ENCODE assay signal across 12 mouse cellular contexts in the genomic region with DNA sequence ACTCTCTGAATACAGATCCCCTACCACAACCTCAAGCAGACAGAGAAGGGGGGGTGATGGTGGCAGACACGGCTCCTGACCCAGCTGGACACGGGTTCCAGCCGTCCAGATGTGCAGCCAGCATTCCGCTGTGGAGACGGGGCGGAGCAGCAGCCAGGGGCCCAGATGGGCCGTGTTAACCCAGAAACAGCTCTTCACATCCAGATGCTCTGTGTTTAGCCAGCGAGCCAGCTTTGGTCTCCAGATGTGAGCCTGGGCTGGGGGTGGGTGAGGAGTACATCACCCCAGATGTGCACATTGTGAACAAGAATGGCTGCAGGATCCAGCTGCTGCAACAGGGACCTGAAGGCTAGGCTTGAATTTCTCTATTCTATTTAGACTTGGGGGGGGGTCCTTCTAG. TPM values are rescaled to one million over a fixed set of nuclear protein-coding genes. Genes with fewer than 3 reads are reported as not detected.
A peak's percentile ranks its signal among the peaks of the same experiment; 100 is the strongest.
DNase-seq lines count a peak whose midpoint lies in the region; ATAC-seq lines count a peak whose summit lies in the region.
"Had no signal": no experiment of that assay in that cellular context is flagged by ENCODE, and none has a peak within 500 bp of the region (broad histone marks: within the 10 kb centered on the region; RNA-seq: fewer than 3 reads in every experiment).

No protein-coding gene starts in this region.

- no peak overlapping the region for H3K27ac ChIP-seq in hindbrain, embryonic 10.5 days
- no peak overlapping the region for H3K27ac ChIP-seq in hindbrain, embryonic 16.5 days (ENCODE audit: low read depth, low read length)
- peak overlapping the region; percentile 73 for H3K27ac ChIP-seq in lung, embryonic 15.5 days
- no peak overlapping the region for H3K27ac ChIP-seq in forebrain, embryonic 13.5 days
- H3K27ac ChIP-seq: liver, embryonic 14.5 days had no signal

- H3K9me3 ChIP-seq in hindbrain, embryonic 10.5 days = no peaks in the 10 kb centered on the region
- H3K9me3 ChIP-seq in hindbrain, embryonic 16.5 days (ENCODE audit: control insufficient read depth, low read length) = no peaks in the 10 kb centered on the region
- no peaks in the 10 kb centered on the region for H3K9me3 ChIP-seq in lung, embryonic 15.5 days
- no peaks in the 10 kb centered on the region for H3K9me3 ChIP-seq in forebrain, embryonic 13.5 days (replicated peaks)

- H3K4me1 ChIP-seq in hindbrain, embryonic 10.5 days (replicated peaks) = peaks cover 25% of the 10 kb centered on the region
- H3K4me1 ChIP-seq in hindbrain, embryonic 16.5 days (ENCODE audit: control insufficient read depth, insufficient read depth, low read depth, low read length) = no peaks in the 10 kb centered on the region
- peaks cover 54% of the 10 kb centered on the region for H3K4me1 ChIP-seq in lung, embryonic 15.5 days
- no peaks in the 10 kb centered on the region for H3K4me1 ChIP-seq in forebrain, embryonic 13.5 days

- H3K4me2 ChIP-seq in hindbrain, embryonic 16.5 days (ENCODE audit: low read length) = no peak overlapping the region
- no peak overlapping the region for H3K4me2 ChIP-seq in lung, embryonic 15.5 days
- no peak overlapping the region for H3K4me2 ChIP-seq in forebrain, embryonic 13.5 days

- no peak overlapping the region for H3K4me3 ChIP-seq in hindbrain, embryonic 10.5 days
- H3K4me3 ChIP-seq in hindbrain, embryonic 16.5 days (ENCODE audit: low read length) = no peak overlapping the region
- H3K4me3 ChIP-seq in lung, embryonic 15.5 days = no peak overlapping the region
- no peak overlapping the region for H3K4me3 ChIP-seq in forebrain, embryonic 13.5 days

- H3K36me3 ChIP-seq in hindbrain, embryonic 10.5 days = no peaks in the 10 kb centered on the region
- no peaks in the 10 kb centered on the region for H3K36me3 ChIP-seq in hindbrain, embryonic 16.5 days (ENCODE audit: control insufficient read depth, insufficient read depth, low read length)
- H3K36me3 ChIP-seq in lung, embryonic 15.5 days = no peaks in the 10 kb centered on the region
- no peaks in the 10 kb centered on the region for H3K36me3 ChIP-seq in forebrain, embryonic 13.5 days (ENCODE audit: poor library complexity, severe bottlenecking)

- 62% methylated on average over 8 of the region's 8 CpGs for WGBS in hindbrain, embryonic 10.5 days
- WGBS in hindbrain, embryonic 16.5 days = 72% methylated on average over 8 of the region's 8 CpGs
- 41% methylated on average over 8 of the region's 8 CpGs for WGBS in lung, embryonic 15.5 days
- whole genome bisulfite sequencing in forebrain, embryonic 13.5 days = 78% methylated on average over 8 of the region's 8 CpGs

- no peak for ATAC-seq in hindbrain, embryonic 16.5 days
- peak; percentile 47 for ATAC-seq in lung, embryonic 15.5 days (ENCODE audit: borderline replicate concordance, extremely low read depth, low FRiP score, low TSS enrichment)
- ATAC-seq in forebrain, embryonic 13.5 days = no peak
- ATAC-seq: forebrain, postnatal 0 days had no signal

- peak; percentile 50 for DNase-seq in hindbrain, embryonic 10.5 days (ENCODE audit: low spot score)
- peak; percentile 57 for DNase-seq in embryo, embryonic 10.5 days (ENCODE audit: low spot score)
- DNase-seq in heart, adult 9 months (ENCODE audit: low spot score in 2 of 2) = peak; percentile 68 to 71
- no peak for DNase-seq in cerebellum, postnatal 25 days
- no peak for DNase-seq in spleen, postnatal 14 days (ENCODE audit: low spot score in 2 of 2)
- DNase-seq: forebrain, postnatal 0 days had no signal

- no peaks in the 10 kb centered on the region for H3K27me3 ChIP-seq in hindbrain, embryonic 10.5 days (ENCODE audit: insufficient read depth, poor library complexity, severe bottlenecking)
- H3K27me3 ChIP-seq in hindbrain, embryonic 16.5 days (replicated peaks; ENCODE audit: control insufficient read depth, insufficient read depth, low read length) = no peaks in the 10 kb centered on the region
- H3K27me3 ChIP-seq in lung, embryonic 15.5 days = no peaks in the 10 kb centered on the region
- no peaks in the 10 kb centered on the region for H3K27me3 ChIP-seq in forebrain, embryonic 13.5 days

- H3K9ac ChIP-seq in hindbrain, embryonic 16.5 days (ENCODE audit: low read depth, low read length) = no peak overlapping the region
- no peak overlapping the region for H3K9ac ChIP-seq in lung, embryonic 15.5 days
- no peak overlapping the region for H3K9ac ChIP-seq in forebrain, embryonic 13.5 days
- H3K9ac ChIP-seq: forebrain, postnatal 0 days; liver, embryonic 14.5 days had no signal

RNA-seq across cellular contexts. Expression of a gene that starts 11.2 kb away (rescaled TPM):
- not detected in 2 replicates for polyA plus RNA-seq in hindbrain, embryonic 10.5 days (2016; fragmentation: Nextera tagmentation; extraction: Ambion mirVana)
- polyA plus RNA-seq in hindbrain, embryonic 16.5 days (2015; fragmentation: Nextera tagmentation; extraction: Ambion mirVana) = not detected in 2 replicates
- not detected in 2 replicates for polyA plus RNA-seq in lung, embryonic 15.5 days (2015; fragmentation: Nextera tagmentation; extraction: Ambion mirVana)
- polyA plus RNA-seq in forebrain, embryonic 13.5 days (2015; fragmentation: Nextera tagmentation; extraction: Ambion mirVana) = not detected in 2 replicates
- polyA plus RNA-seq: forebrain, postnatal 0 days; large intestine, adult 2 months; spleen, adult 2 months had no signal

RNA-seq across cellular contexts. Expression of a gene that starts 20.0 kb away (rescaled TPM):
- polyA plus RNA-seq in hindbrain, embryonic 10.5 days (2016; fragmentation: Nextera tagmentation; extraction: Ambion mirVana) = 2.8 and 3.9 TPM in 2 replicates
- not detected in 2 replicates for polyA plus RNA-seq in hindbrain, embryonic 16.5 days (2015; fragmentation: Nextera tagmentation; extraction: Ambion mirVana)
- polyA plus RNA-seq in lung, embryonic 15.5 days (2015; fragmentation: Nextera tagmentation; extraction: Ambion mirVana) = 0.65 and 1.6 TPM in 2 replicates
- polyA plus RNA-seq in forebrain, embryonic 13.5 days (2015; fragmentation: Nextera tagmentation; extraction: Ambion mirVana) = 0.72 TPM in 1 of 2 replicates, not detected in the other
- polyA plus RNA-seq: forebrain, postnatal 0 days had no signal

RNA-seq across cellular contexts. Expression of a gene that starts 36.9 kb away (rescaled TPM):
- polyA plus RNA-seq in hindbrain, embryonic 10.5 days (2016; fragmentation: Nextera tagmentation; extraction: Ambion mirVana) = 12.0 and 12.6 TPM in 2 replicates
- polyA plus RNA-seq in hindbrain, embryonic 16.5 days (2015; fragmentation: Nextera tagmentation; extraction: Ambion mirVana) = 5.2 and 7.0 TPM in 2 replicates
- 24.7 TPM in 2 replicates for polyA plus RNA-seq in lung, embryonic 15.5 days (2015; fragmentation: Nextera tagmentation; extraction: Ambion mirVana)
- polyA plus RNA-seq in forebrain, embryonic 13.5 days (2015; fragmentation: Nextera tagmentation; extraction: Ambion mirVana) = 7.5 and 8.2 TPM in 2 replicates

RNA-seq across cellular contexts. Expression of a gene that starts 51.4 kb away (rescaled TPM):
- polyA plus RNA-seq in hindbrain, embryonic 10.5 days (2016; fragmentation: Nextera tagmentation; extraction: Ambion mirVana) = 9.9 and 11.0 TPM in 2 replicates
- not detected in 2 replicates for polyA plus RNA-seq in hindbrain, embryonic 16.5 days (2015; fragmentation: Nextera tagmentation; extraction: Ambion mirVana)
- 31.7 and 34.3 TPM in 2 replicates for polyA plus RNA-seq in lung, embryonic 15.5 days (2015; fragmentation: Nextera tagmentation; extraction: Ambion mirVana)
- polyA plus RNA-seq in forebrain, embryonic 13.5 days (2015; fragmentation: Nextera tagmentation; extraction: Ambion mirVana) = not detected in 2 replicates
- polyA plus RNA-seq: forebrain, postnatal 0 days had no signal

Comparison
In these comparisons a context has a peak if more than half of its experiments do, and no peak if none do; other contexts are left out.
1. DNase-seq: peak in hindbrain, embryonic 10.5 days (single experiment), embryo, embryonic 10.5 days (single experiment) and heart, adult 9 months (2 of 2); none in cerebellum, postnatal 25 days (0 of 2) and spleen, postnatal 14 days (0 of 2).